Mouse (Mus musculus) leukemia stem cell, adult 10-12 weeks (primary cell): ENCODE data around the gene Nlrp4f. TPM values are rescaled to one million over a fixed set of nuclear protein-coding genes. Genes with fewer than 3 reads are reported as not detected.

Source experiments
- polyA plus RNA-seq: library from polyadenylated mRNA; stranded (reverse); fragments of >175 nt; gene quantifications from 2 replicates; pipeline ENCODE4 v1.2.3, GENCODE M21; 2012; ENCODE audit warnings: low replicate concordance

The Nlrp4f gene
- polyA plus RNA-seq = not detected in 2 replicates

DNA sequence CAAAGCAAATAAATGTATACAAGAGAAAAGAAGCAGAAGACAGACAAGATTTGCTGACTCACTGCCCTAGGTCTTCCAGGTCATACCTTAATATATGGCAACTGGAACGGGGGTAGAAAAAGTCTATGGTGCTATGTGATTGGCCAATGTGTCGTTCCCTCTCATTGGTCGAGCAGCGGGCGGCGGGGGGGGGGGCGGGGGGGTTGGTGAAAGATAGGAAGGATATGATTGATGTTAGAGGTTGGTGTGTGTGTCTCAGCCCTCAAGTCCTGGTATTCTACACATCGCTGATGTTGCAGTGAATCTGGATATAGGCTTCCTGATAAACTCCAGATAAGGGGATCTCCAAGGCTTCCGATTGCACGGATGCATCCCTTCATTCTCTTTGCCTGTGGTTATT is at the start of gene Nlrp4f:
Gene Nlrp4f, minus strand, starts transcription at position 101 of the 400 bp plus-strand sequence.

DNA sequence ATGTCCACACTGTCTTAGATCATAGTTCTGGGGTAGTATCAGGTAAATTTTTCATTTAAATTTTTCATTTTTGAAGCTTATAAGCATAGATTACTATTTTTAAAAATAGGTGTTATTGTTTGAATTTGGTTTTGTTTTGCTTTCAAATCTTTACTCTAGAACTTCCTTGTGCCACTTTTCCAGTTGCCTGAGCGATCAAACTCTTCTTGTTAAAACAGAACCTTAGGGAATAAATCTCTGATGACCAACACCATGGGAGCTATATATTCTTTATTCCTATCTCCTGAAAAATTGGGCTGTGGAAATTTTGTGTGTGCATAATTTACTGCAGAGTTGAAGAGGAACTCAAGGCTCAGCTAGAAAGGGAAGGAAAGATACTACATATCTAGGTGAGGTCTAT is 55.8 kb downstream of the Nlrp4f start, which contains the start of gene Olfr466:
Gene Olfr466, plus strand, starts transcription at position 301 of the 400 bp plus-strand sequence.

DNA sequence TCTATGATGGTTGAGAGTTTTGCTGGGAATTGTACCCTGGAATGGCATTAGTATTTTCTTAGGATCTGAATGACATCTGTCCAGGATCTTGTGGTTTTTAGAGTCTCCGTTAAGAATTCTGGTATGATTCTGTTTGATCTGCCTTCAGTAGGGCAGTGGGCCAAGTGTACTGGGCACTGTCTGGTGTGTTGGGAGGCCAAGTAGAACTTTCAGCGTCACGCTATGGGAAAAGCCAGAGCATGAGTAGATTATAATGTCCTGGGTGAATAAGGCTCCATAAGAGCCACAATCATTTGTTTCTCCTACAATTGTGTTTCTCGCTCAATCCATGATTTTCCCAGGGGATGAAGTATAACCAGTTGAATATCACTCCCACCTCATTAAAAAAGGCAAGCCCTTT is 68.0 kb downstream of the Nlrp4f start, which contains the start of gene Olfr465-ps1:
Gene Olfr465-ps1, plus strand, starts transcription at position 301 of the 400 bp plus-strand sequence.

Other genes with a start within 250 kb of the Nlrp4f start
- gene Spata31d1c, start 172.9 kb downstream of the Nlrp4f start, polyA plus RNA-seq = not detected in 2 replicates
- not detected in 2 replicates for gene Prss47, start 153.2 kb downstream of the Nlrp4f start, polyA plus RNA-seq
- 9.8 and 23.7 TPM in 2 replicates for gene Mfsd14b, start 93.0 kb downstream of the Nlrp4f start, polyA plus RNA-seq
- gene Olfr465-ps1, start 67.9 kb downstream of the Nlrp4f start, polyA plus RNA-seq = not detected in 2 replicates
- not detected in 2 replicates for gene Olfr466, start 55.7 kb downstream of the Nlrp4f start, polyA plus RNA-seq
- 0.19 and 0.79 TPM in 2 replicates for gene Gm10775, start 53.6 kb upstream of the Nlrp4f start, polyA plus RNA-seq
- gene Zfp369, start 72.8 kb upstream of the Nlrp4f start, polyA plus RNA-seq = 4.7 and 7.7 TPM in 2 replicates